Mouse (Mus musculus) testis, adult 2 months (tissue): Measurements from ENCODE around the gene Bicral. TPM values are rescaled to one million over a fixed set of nuclear protein-coding genes. Genes with fewer than 3 reads are reported as not detected.

Experiments used
- H3K27ac ChIP-seq: fragments of 200-500 bp; 2 replicates; pipeline ENCODE4 v1.5.1; 2012; ENCODE audit warnings: low read depth, low read length; ENCODE audit not compliant: control insufficient read depth, insufficient read depth
- H3K27me3 ChIP-seq: fragments of 200-500 bp; 2 replicates; pipeline ENCODE4 v1.6.1; 2012; ENCODE audit warnings: mild to moderate bottlenecking, low read length, moderate library complexity; ENCODE audit not compliant: control insufficient read depth, insufficient read depth
- H3K36me3 ChIP-seq: fragments of 200-500 bp; 2 replicates; pipeline ENCODE4 v1.6.1; 2012; ENCODE audit warnings: mild to moderate bottlenecking, low read length; ENCODE audit not compliant: control insufficient read depth, insufficient read depth
- H3K4me1 ChIP-seq: fragments of 200-500 bp; 2 replicates; pipeline ENCODE4 v1.6.1; 2012; ENCODE audit warnings: low read length; ENCODE audit not compliant: control insufficient read depth, insufficient read depth
- H3K4me3 ChIP-seq: fragments of 200-500 bp; 2 replicates; pipeline ENCODE4 v1.5.1; 2012; ENCODE audit warnings: low read depth, mild to moderate bottlenecking, low read length, moderate library complexity, mixed read lengths; ENCODE audit not compliant: control insufficient read depth
- CTCF ChIP-seq: fragments of 200-500 bp; IDR thresholded peaks from 2 replicates; pipeline ENCODE4 v1.5.1; 2012; ENCODE audit warnings: low read depth, mild to moderate bottlenecking, inconsistent platforms, low read length, moderate library complexity; ENCODE audit not compliant: control insufficient read depth, insufficient read depth, insufficient replicate concordance
- POLR2A ChIP-seq: fragments of 200-500 bp; IDR thresholded peaks from 2 replicates; pipeline ENCODE4 v1.6.1; 2012; ENCODE audit warnings: low read depth, mild to moderate bottlenecking, inconsistent platforms, low read length, moderate library complexity; ENCODE audit not compliant: control insufficient read depth
- polyA plus RNA-seq: library from polyadenylated mRNA; depleted of rRNA; stranded (reverse); fragments of >200 nt; gene quantifications from 2 replicates; pipeline ENCODE4 v1.2.3, GENCODE M21; 2012

Bicral gene
- polyA plus RNA-seq, 1 experiment, result 13.2 TPM

DNA sequence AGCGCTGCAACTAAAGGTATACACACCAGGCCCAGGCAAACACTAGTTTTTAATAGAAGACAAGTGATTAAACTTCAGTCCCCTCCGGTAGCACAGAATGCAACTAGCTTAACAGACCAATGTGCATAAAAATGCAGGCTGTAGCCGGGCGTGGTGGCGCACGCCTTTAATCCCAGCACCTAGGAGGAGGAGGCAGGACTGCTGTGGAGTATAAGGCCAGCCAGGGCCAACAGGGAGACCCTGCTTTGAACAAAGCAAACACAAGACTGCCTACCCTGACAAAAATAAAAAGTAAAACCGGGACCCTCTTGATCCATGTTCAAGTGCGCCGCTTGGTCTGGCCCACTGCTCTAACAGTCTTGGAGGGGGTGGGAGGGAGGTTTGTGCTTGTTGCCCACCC is 83.2 kb downstream of the Bicral start:
- H3K36me3 ChIP-seq, result peaks cover 6% of the 10 kb centered on the region; the same call in 1 of the 2 replicates
- H3K4me1 ChIP-seq, result peaks cover 4% of the 10 kb centered on the region
- no peak overlapping the region for H3K27ac ChIP-seq
- TF ChIP-seq POLR2A (no peak), CTCF (no peak)
- no peaks in the 10 kb centered on the region for H3K27me3 ChIP-seq
- no peak overlapping the region for H3K4me3 ChIP-seq

DNA sequence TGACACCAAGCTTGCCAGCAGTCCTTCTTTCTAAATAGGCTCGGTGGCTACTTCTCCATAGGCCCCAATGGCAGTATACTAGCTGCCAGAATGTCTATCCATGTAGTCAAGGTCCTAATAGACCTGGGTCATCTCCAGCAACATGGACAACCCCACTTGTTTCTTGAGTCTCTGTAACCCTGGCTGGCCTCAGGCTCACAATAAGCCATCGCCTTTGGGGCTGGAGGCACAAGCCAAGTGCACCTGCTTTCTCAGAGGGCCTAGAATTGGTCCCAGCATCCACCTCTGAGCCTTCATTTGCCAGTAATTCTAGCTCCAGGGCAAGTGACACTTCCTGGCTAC is 84.2 kb downstream of the Bicral start:
- no peak for TF ChIP-seq CTCF
- H3K27ac ChIP-seq, result no peak overlapping the region
- H3K27me3 ChIP-seq, result no peaks in the 10 kb centered on the region
- peaks cover 6% of the 10 kb centered on the region; the same call in 1 of the 2 replicates for H3K36me3 ChIP-seq
- peaks cover 4% of the 10 kb centered on the region for H3K4me1 ChIP-seq
- H3K4me3 ChIP-seq, result no peak overlapping the region

DNA sequence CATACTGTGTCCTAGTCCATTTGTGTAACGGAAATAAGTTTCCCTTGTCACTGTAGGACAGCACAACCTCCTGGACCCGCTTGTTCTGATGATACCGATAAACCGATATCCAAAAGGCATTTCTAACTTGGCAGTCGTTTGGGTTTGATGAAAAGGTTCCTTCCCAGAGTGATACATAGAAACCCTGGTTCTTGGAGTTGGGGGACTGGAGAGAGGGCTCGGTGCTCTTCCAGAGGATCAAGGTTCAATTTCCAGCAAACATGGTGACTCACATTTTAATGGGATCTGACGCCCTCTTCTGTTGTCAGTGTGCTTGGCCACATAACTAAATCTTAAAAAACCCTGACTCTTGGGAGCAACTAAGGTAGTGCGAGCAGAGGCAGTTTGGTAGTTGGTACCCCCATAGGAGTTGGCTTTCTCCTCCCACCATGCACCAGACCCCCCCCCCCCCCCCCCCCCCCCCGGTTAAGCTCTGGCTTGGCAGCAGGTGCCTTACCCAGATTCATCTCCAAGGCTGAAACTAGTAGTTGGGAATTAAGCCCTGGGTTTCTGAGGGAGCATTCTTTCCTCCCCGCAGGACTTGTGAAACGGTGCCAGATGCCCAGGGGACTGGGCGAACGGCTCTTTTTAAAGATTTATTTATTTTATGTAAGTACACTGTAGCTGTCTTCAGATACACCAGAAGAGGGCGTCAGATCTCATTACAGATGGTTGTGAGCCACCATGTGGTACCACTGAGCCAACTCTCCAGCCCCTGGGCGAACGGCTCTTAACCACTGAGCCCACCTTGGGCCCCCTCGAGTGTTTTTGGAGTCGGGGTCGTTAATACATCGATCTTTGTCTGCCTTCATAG is 84.8 kb downstream of the Bicral start:
- TF ChIP-seq POLR2A (no peak), CTCF (no peak)
- Histone ChIP-seq H3K27me3 (no peaks in the 10 kb centered on the region), H3K27ac (peak overlapping the region; percentile 87), H3K4me3 (peak overlapping the region; percentile 92), H3K36me3 (peaks cover 6% of the 10 kb centered on the region; the same call in 1 of the 2 replicates), H3K4me1 (peaks cover 4% of the 10 kb centered on the region)

DNA sequence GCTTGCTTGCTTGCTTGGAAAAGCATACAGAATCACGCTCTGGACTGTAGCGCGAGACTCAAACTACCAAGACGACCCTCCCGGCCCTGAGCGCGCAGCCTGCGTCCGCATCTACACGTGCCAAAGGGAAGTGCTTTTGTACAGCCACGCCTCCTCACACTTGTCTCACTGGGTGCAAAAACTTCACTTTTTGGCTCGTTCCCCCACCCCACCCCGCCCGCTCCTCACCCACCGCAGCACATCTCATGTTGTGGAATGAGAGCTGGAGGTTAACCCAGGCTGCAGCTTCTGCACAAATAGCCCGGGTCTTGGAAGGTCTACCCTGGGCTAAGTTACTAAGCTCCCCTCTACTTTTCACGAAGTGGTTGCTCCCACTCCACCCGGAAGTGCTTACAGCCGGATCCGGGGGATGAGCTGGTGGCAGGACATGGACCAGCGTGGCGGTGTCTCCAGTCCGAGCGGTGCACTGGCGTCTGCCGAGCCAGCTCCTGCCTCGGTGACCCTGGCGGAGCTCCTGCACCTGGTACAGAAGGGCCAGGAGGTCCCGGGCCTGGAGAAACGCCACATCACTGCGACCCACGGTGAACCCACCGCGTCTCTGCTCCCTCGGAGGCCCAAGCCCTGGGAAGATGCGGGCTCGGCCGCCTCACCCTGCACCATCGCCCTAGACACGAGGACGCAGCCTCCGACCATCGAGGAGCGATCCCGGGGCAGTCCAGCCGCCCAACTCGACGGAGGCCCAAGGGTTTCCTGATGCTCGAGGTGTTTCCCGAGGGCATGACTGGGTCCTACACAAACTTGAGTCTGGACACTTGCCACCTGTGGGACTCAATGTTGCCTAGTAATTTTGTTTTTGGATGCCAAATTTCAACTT is 85.6 kb downstream of the Bicral start, which contains the start of gene 2310039H08Rik:
Gene 2310039H08Rik (plus strand): TSS at position 232 of the 874 bp plus-strand sequence.
- H3K27ac ChIP-seq, result peak within 1 kb of the TSS; percentile 87
- TF ChIP-seq POLR2A (peak; percentile 86), CTCF (no peak)

DNA sequence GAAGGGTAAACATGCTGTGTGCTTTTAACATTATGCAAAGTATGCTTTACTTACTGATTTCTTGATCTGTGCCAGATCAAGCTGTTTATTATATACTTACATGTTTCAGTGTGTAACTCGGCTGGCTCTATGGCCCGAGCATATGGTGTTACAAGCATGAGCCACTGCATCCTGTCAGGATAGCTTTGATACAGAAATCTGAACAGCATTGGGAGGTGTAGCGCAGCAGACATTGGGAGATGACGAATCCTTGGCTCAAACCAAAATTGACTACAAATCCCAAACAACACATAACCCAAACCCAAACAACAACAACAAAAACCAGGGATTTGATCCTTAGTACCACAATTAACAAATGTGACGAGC is 86.3 kb downstream of the Bicral start:
- H3K4me3 ChIP-seq, result peak overlapping the region; percentile 92
- peaks cover 4% of the 10 kb centered on the region; the same call in 1 of the 2 replicates for H3K36me3 ChIP-seq
- no peaks in the 10 kb centered on the region for H3K27me3 ChIP-seq
- TF ChIP-seq POLR2A, result no peak
- TF ChIP-seq CTCF, result no peak
- peaks cover 4% of the 10 kb centered on the region for H3K4me1 ChIP-seq
- peak overlapping the region; percentile 67 for H3K27ac ChIP-seq

More for the DNA sequence above, 85.6 kb downstream of the Bicral start, which contains the start of gene 2310039H08Rik:
- peak within 1 kb of the TSS; percentile 92 for H3K4me3 ChIP-seq
- H3K27me3 ChIP-seq, result no peaks in the 10 kb centered on the region
- H3K4me1 ChIP-seq, result peaks cover 4% of the 10 kb centered on the region
- peaks cover 4% of the 10 kb centered on the region; the same call in 1 of the 2 replicates for H3K36me3 ChIP-seq

DNA sequence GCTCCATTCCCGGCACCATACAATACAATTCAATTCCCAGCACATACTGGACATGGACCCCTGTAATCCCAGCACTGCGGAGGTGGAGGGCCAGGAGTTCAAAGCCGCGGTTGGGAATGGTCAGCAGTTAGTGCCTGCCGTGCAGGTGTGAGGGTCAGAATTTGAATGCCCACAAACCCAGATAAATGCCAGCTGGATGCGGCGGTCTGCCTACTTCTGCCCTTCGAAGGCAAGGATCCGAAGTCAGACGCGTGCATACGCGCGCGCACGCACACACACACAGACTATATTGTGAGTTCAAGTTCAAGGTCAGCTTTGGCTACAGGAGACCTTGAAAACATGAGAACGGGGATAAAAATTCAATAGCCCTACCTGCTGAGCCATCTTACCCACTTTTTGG is 86.7 kb downstream of the Bicral start:
- no peak for TF ChIP-seq CTCF
- no peak for TF ChIP-seq POLR2A
- Histone ChIP-seq H3K4me3 (no peak overlapping the region), H3K27ac (no peak overlapping the region), H3K36me3 (peaks cover 4% of the 10 kb centered on the region; the same call in 1 of the 2 replicates), H3K4me1 (peaks cover 4% of the 10 kb centered on the region), H3K27me3 (no peaks in the 10 kb centered on the region)

DNA sequence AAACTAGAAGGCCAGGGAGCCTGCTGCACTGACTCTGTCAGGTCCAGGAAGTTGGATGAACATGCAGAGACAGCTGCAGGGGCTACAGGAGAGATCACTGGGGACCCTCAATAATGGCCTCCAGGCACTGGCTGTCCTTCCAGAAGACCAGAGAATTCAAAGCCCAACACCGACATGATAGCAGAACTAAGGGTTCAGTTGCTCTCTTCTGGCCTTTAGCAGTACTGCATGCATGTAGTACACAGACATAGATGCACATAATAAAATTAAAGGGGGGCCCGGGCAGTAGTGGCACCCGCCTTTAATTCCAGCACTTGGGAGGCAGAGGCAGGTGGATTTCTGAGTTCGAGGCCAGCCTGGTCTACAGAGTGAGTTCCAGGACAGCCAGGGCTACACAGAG is 87.3 kb downstream of the Bicral start:
- Histone ChIP-seq H3K36me3 (peaks cover 3% of the 10 kb centered on the region; the same call in 1 of the 2 replicates), H3K27me3 (no peaks in the 10 kb centered on the region), H3K4me3 (no peak overlapping the region), H3K27ac (no peak overlapping the region), H3K4me1 (peaks cover 4% of the 10 kb centered on the region)
- TF ChIP-seq CTCF (no peak), POLR2A (no peak)
